Mouse (Mus musculus) hematopoietic stem cell, adult 5-6 weeks (primary cell): Measurements from ENCODE around the gene Snai1. TPM values are rescaled to one million over a fixed set of nuclear protein-coding genes. Genes with fewer than 3 reads are reported as not detected.

ENCODE experiments used
- ATAC-seq, 2 experiments: fragments of 125-278 bp in 1 of 2; replicated peaks in 1 of 2; 2 replicates each; pipeline ENCODE4 v1.8.0; 2016 to 2017; ENCODE audit warnings: inconsistent platforms in 2 of 2, mild to moderate bottlenecking in 2 of 2, moderate number of reproducible peaks in 2 of 2, low read depth in 1 of 2, moderate TSS enrichment in 1 of 2; ENCODE audit not compliant: low FRiP score in 2 of 2, poor library complexity in 2 of 2, severe bottlenecking in 2 of 2, insufficient read depth in 1 of 2, low TSS enrichment in 1 of 2
- total RNA-seq: library from RNA; stranded (forward); fragments of 172-1452, 232-1000 nt; gene quantifications from 2 replicates; pipeline ENCODE4 v1.2.3, GENCODE M21; 2017

Gene Snai1
- total RNA-seq, 1 experiment from 2014 or later, result not detected

DNA sequence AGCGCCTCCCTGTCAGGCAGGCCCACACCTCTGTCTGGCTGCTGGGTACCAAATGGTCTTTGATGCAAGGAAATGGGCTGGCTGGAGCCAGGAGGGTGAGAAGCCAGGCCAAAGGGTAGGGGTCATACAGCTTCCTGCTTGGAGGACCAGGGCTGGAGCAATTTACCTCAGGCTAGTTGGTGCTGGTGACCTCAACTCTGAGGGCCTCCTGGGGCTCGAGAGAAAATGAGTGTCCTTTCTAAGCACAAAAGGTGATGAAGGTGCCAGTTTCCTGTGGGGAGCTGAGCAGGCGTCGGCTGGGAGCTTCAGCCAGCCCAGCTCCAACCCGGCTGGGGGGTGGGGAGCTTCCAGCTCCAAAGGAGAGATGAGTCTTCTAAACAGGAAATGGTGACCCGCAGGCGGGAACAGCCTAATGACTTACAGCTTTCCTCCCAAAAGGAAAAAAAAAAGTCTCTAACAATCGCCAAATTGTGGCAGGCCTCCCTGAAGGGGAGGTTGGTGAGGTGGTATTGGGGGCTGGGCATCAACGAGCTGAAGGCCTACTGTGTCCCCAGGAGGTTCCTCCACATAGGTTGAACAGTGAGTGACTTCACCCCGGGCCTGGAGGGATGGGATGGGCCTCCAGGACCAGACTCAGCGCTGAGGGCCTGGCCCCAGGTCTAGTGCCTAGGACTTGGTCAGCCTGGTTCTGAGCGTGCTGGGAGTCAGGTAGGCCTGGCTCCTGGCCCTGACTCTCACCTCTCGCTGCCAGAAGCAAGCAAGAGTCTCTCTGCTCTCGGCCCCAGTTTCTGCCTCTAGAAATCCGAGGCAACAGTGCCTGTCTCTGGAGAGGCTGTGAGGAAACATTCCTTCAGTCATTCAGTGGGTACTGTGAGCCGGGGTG, 5.4 kb downstream of the Snai1 start:
- ATAC-seq, result no peak

DNA sequence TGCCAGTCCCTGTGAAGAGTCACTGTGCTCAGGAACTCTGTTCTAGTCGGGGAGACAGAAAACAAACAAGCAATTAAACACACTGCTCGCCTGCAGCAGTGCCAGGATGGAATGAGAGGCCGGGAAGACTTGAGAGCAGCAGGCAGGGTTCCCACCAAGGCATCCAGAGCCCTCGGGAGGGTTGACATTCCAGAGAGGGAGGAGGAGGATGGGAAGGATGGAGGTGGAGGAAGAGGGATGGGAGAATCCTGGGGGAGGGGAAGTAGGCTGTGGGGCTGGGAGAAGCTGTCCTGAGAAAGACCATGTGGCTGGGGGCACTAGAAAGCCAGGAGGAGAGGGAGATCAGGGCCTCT, 6.0 kb downstream of the Snai1 start:
- ATAC-seq, result no peak

DNA sequence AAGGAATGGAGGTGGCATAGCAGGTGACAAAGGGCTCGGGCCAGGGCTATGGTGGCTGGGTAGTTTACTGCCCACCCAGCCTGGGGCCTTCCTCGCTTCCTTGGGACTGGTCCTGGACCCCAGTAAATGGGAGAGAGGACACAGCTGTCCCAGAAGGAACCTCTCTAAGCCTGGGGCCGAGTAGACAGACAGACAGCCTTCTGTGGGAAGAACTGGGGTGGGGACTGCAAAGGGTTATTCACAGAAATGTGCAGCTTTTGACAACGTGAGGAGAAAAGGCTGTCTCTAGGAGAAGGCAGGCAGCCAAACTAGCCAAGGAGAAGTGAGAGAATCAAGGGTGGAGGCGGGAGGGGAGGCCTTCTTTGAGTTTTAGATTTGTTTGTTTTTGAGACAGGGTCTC, 6.5 kb downstream of the Snai1 start:
- no peak for ATAC-seq

DNA sequence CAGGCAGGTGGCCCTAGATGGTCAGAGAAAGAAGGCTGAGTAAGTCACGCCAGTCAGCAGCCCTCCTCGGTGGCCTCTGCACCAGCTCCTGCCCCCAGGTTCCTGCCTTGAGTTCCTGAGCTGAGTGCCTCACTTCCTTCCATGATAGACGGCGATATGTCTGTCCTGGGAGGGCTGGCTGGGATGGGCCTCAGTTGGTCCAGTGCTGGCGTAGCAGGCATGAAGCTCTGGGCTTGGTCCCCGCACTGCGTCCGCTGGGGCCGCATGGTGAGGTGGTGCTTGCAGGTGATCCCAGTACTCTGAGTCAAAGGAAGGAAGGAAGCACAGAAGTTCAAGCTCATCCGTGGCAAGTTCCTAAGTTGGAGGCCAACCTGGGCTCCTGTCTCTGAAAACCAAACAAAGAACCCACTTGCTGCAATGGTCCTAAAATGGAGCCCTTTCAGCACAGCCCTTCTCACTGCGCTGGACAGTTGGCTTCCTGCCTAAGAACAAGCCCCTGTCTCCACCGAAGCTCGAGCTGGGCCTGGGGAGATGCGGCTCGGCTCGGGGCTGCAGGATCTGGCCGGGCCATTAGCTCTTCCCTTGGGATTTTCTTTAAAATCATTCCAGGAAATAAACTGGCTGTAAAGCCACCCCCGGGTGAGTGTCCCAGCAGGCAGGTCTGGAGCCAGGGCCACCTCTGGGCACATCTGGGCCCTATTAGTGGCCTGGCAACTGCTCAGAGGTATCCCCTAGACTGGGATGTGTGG, 8.6 kb downstream of the Snai1 start:
- ATAC-seq, result no peak

DNA sequence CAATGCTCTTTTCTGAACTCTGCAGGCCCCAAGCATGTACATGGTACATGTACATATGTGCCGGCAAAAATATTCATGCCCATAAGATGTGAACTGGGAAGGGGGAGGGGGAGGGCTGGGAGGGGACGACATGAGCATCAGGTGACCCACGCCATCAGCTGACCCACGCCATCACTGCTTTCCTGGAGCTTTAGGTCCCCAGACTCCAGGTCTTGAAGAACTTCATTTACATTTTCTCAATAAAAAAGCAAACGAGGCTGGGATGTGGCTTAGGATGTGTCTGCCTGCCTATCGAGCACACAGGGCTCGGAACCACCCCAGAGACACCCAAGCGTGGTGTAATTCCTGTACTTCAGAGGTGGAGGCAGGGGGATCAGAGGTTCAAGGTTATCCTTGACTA, 9.4 kb downstream of the Snai1 start:
- ATAC-seq, result no peak

DNA sequence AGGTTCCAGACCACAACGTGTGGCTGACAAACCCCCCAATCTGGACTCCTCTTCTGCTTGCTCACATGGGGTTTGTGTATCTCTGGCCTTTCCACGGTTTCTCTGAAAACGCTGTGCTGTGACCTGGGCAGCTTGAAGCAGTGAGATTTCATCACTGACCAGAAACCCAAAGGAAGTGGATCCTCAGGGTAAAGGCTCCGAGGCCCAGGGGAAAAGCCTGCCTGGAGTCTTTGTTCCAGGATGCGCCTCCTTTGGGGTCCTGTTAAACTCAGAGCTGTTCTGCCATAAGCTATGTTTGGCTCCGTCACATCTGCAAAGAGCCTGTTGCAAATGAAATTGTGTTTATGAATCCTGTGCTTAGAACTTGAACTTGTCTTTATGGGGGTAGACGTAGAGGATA, 11.0 kb downstream of the Snai1 start:
- ATAC-seq, result no peak

DNA sequence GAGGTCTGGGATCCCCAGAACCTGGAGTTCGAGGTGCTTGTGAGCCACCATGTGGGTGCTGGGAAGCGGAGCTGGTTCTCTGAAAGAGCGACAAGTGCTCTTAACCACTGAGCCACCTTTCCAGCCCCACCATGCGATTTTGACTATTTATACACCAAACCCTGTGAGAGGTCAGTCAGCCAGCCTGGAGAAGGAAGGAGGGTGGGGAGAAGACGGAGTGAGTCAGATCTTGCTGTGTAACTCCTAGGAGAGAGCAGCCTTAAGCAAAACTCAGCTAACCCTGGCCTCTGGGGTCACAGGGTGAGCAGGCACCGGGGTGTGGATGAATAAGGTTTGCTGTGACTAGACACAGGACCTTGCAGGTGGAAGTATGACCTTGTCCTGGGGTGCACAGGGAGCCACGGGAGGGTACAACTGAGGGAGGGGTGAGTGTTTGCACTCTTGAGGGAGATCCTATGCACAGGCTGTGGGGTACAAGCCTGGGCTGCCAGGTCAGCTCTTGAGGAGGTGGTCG, 12.4 kb downstream of the Snai1 start:
- ATAC-seq, result no peak

DNA sequence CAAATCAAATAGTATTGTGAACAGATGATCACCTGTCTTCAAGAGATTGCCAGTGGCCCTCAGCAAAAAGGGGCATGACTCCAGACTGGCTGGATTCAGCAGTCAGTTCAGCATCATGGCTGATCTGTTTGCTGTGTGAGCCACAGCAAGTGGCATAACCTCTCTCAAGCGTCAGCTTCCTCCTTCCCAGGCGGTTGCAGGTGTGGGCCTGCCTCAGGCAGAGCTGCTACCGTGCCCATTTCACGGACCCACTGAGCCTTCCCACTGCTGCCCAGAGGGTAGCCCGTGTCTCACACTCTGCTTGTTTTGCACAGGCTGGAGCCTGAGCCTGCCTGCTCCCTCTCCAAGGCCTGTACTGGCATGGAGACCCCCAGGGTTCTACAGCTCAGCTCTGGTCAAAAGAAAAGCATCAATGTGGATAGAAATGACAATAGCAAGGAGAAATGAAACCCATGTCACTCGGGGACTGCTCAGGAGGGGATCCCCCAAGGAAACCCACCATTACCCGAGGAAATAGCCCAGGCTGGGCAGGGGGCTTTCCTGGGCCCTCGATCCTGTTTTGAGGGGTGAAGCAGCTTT, 13.4 kb downstream of the Snai1 start:
- ATAC-seq, result no peak

DNA sequence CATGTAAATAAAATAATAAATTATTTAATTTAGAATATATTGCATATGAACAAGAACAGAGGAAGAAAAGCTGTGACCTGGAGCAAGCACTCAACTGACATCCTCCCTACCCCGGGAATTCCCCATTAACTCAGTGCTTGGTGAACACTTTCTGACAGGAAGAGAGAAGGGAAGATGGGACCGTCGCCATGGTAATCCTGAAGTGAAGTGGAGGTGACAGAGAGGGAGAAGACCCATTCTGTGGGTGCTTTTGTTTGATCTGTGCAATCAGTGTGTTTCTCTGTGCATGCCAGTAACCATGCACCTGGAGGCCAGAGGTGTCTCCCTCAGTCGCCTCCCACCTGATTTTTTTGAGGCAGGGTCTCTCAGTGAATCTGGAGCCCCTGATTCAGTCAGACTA, 14.3 kb downstream of the Snai1 start:
- ATAC-seq, result no peak

DNA sequence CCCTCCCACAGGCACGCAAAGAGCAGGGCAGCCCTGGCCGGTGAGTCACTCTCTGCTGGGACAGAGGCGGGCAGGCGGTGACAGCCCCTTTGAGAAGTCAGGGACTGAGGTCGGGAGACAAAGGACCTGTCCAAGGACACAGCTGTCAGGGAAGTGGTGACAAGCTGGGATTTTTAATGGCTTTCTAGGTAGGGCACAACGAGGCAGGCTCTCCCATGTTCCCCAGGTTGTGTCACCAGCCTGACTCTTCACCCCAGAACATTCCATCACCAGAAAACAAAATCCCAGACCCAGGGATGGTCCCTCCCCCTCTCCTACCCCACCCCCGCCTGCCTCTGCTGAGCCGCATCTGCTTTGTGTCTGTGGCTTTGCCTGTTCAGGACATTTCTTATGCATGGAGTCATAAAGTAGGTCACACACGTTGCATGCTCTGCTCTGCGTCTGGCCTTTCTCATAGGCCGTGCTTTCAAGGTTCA, 15.0 kb downstream of the Snai1 start:
- no peak for ATAC-seq

DNA sequence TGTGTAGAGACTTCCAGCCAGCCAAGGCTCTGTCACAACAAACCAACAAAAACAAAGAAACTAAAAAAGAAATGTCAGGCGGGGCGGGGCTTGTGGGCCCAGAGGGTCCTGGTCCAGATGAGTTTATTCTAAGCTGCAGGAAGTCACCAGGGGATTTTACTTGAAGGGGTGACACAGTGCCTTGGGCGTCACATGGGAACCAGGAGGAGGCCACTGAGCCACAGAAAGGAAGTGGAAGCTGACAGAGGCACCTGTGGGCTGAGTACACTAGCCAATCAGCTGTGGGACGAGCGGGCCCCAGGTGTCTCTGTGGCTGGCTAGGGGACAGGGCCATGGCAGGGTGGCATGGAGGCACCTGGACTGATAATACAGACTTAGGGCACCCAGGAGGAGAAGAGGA, 17.8 kb downstream of the Snai1 start:
- 0 out of 4 replicates have a peak, but pooled peaks of 1 of the 2 experiments have one; percentile 21 for ATAC-seq

DNA sequence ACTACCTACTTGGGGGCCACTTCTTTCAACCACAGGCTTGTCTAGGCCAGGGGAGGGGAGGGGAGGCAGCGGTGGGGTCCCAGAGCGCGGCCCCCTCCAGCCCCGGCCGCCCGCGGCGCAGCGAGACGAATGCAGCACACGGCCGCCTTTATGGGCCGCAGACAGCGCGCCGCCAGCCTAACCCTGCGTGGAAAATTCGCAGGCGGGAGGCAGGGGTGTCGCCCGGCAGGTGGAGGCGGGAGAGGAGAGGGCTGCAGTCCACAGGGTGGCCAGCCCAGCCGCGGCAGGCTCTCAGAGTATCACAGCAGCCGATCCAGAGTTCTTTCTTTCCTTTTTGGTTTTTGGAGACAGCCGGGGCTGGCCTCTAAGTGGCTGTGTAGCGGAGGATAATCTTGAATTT, 21.4 kb downstream of the Snai1 start:
- no peak for ATAC-seq

DNA sequence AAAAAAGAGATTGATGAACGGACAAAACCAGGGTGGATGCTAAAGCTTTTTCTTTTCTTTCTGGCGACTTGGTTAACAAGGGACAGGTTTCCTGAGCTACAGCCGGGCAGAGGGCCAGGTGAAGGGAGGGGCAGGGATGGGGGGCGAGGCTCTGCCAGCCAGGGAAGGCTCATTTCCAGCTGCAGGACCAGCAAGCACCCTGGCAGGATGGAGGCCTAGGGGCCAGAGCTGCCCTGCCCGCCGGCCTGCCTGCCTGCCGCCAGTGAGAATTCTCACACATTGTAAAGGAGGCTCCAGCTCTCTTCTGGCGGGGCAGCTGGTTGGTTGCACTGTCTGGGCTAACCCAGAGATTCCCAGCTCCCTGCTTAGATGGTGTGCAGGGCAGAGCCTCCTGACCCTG, 24.1 kb downstream of the Snai1 start:
- ATAC-seq, result 0 out of 4 replicates have a peak, but pooled peaks of 1 of the 2 experiments have one; percentile 37

DNA sequence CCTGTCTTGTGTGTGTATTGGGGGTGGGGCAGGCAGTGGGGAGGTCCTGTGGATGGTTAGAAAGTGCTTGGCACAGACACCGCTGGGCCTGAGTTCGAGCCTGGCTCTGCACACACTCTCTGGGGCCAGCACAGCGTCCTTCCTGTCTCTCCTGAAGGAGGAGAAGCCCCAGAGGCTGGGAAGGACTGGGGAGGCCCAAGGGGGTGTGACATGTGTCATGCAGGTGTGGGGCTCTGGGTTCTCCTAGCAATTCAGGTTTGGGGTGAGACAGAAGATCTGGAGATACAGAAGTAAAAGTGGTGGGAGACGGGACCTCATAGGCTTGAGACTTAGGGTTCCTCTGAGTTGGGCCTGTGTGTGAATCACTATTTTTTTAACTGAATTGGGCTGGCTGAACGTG, 25.0 kb downstream of the Snai1 start:
- no peak for ATAC-seq

DNA sequence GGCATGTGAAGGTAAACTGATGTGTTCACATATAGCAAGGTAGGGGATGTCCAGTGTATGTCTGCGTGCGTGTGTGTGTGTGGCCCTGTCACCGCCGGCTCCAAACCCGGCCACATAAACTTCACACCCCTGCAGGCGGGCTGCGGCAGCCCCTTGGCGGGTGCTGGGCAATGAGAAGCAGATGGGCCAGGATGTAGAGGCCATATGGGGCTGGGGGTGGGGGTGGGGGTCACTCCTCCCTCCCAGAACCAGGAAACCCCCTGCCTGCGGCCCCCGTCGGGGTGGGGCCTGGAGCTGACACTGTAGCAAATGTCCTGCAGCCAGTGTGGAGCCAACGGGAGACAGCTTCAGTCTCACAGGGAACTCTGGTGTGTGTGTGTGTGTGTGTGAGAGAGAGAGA, 25.7 kb downstream of the Snai1 start:
- ATAC-seq, result no peak

DNA sequence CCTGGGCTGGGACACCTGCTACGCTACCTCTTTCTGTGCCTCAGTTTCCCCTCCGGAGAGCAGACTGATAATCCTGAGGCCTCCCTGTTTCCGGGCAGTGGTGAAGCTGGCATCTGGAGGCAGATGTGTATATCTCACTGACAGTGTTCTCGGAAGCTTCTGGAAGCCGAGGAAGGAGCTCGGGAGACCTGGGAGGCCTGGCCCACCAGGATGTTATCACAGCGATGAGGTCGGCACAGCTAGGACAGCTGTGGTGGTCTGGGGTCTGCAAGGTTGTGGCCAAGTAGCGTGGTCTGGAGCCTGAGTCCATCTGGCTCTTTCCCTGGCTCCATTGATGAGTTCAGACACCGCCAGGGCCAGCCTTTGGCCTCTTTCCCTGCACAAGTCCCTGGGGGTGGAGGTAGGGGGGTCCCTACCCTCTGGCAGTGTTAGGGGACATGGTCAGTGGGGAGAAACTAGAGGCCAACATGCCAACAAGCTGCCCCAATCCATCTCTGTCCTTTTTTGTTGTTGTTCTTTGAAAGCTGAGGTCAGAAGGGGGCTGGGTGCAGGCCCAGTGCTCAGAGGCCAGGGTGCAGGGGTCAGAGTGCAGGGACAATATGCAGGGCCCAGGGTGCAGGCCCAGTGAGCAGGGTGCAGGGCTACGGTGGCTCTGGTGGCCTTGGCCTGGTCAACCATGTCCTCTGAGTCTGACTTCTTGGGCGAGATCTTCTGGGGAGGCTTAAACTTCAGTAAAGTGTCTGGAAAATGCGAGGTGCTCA, 26.7 kb downstream of the Snai1 start:
- ATAC-seq, result no peak

DNA sequence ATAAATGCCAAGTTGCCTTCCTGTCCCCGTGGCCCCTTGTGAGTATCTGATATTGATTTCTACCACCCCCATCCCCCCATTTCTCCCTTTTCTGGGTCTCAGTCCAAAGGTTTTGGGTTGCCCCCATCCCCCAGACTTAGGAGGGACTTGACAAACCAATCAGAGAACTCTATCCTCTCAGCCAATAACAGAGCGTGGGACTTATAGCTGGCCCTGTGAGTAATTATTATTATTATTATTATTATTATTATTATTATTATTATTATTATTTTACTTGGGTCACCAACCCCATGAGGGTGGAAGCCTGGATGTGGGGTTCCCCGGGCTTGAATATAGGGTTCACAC, 27.3 kb downstream of the Snai1 start:
- ATAC-seq, result no peak
